Mouse (Mus musculus) small intestine, adult 2 months (tissue): Measurements from ENCODE around the gene Pdxp. TPM values are rescaled to one million over a fixed set of nuclear protein-coding genes. Genes with fewer than 3 reads are reported as not detected.

ENCODE experiments used
- H3K27ac ChIP-seq: fragments of 200-500 bp; 2 replicates; pipeline ENCODE4 v1.5.1; 2012; ENCODE audit warnings: low read depth, low read length, control low read depth, inconsistent platforms; ENCODE audit not compliant: insufficient read depth
- H3K27me3 ChIP-seq: fragments of 200-500 bp; 2 replicates; pipeline ENCODE4 v1.6.1; 2012; ENCODE audit warnings: mild to moderate bottlenecking, moderate library complexity, low read length, inconsistent platforms; ENCODE audit not compliant: control insufficient read depth, insufficient read depth
- H3K36me3 ChIP-seq: fragments of 200-500 bp; 2 replicates; pipeline ENCODE4 v1.6.1; 2012; ENCODE audit warnings: mild to moderate bottlenecking, low read length, control low read depth, inconsistent platforms; ENCODE audit not compliant: control insufficient read depth, insufficient read depth
- H3K4me1 ChIP-seq: fragments of 200-500 bp; 2 replicates; pipeline ENCODE4 v1.6.1; 2012; ENCODE audit warnings: low read length, inconsistent platforms, mixed read lengths; ENCODE audit not compliant: control insufficient read depth, insufficient read depth, insufficient read length
- H3K4me3 ChIP-seq: fragments of 200-500 bp; 2 replicates; pipeline ENCODE4 v1.5.1; 2012; ENCODE audit warnings: low read depth, mild to moderate bottlenecking, control low read depth, inconsistent platforms, low read length, moderate library complexity
- CTCF ChIP-seq: fragments of 200-500 bp; IDR thresholded peaks from 2 replicates; pipeline ENCODE4 v1.5.1; 2012; ENCODE audit warnings: low read depth, mild to moderate bottlenecking, control low read depth, inconsistent platforms, low read length, moderate library complexity, mixed read lengths; ENCODE audit not compliant: insufficient replicate concordance, insufficient read length; ENCODE audit errors: extremely low read depth
- POLR2A ChIP-seq: fragments of 200-500 bp; IDR thresholded peaks from 2 replicates; pipeline ENCODE4 v1.6.1; 2012; ENCODE audit warnings: low read depth, mild to moderate bottlenecking, control low read depth, inconsistent platforms, low read length, moderate library complexity
- WGBS: fragments of 180-500 bp; shearing (Covaris S2); methylation state at CpG from one replicate; pipeline ENCODE4 v1.1.7; 2018; 5-methylcytosine and 5-hydroxymethylcytosine counted together
- polyA plus RNA-seq: library from polyadenylated mRNA; depleted of rRNA; stranded (reverse); fragments of >200 nt; gene quantifications from 2 replicates; pipeline ENCODE4 v1.2.3, GENCODE M21; 2012

Gene Pdxp
- polyA plus RNA-seq, 1 experiment = 4.2 TPM

GRCm38 (mm10) chr15:78923585-78923984, 9.9 kb downstream of the Pdxp start:
- H3K4me1 ChIP-seq = peaks cover 19% of the 10 kb centered on the region
- H3K4me3 ChIP-seq = no peak overlapping the region
- TF ChIP-seq CTCF (no peak), POLR2A (no peak)
- WGBS = 61% methylated on average over 6 of the region's 6 CpGs
- H3K36me3 ChIP-seq = no peaks in the 10 kb centered on the region
- H3K27ac ChIP-seq = no peak overlapping the region
- no peaks in the 10 kb centered on the region for H3K27me3 ChIP-seq

- Histone ChIP-seq H3K4me3 (no peak overlapping the region), H3K27me3 (no peaks in the 10 kb centered on the region), H3K27ac (no peak overlapping the region), H3K4me1 (peaks cover 19% of the 10 kb centered on the region), H3K36me3 (no peaks in the 10 kb centered on the region)
- WGBS = 68% methylated on average over 8 of the region's 8 CpGs
- TF ChIP-seq POLR2A = no peak
- no peak for TF ChIP-seq CTCF
Measured at GRCm38 (mm10) chr15:78925129-78925528, 11.4 kb downstream of the Pdxp start.

DNA sequence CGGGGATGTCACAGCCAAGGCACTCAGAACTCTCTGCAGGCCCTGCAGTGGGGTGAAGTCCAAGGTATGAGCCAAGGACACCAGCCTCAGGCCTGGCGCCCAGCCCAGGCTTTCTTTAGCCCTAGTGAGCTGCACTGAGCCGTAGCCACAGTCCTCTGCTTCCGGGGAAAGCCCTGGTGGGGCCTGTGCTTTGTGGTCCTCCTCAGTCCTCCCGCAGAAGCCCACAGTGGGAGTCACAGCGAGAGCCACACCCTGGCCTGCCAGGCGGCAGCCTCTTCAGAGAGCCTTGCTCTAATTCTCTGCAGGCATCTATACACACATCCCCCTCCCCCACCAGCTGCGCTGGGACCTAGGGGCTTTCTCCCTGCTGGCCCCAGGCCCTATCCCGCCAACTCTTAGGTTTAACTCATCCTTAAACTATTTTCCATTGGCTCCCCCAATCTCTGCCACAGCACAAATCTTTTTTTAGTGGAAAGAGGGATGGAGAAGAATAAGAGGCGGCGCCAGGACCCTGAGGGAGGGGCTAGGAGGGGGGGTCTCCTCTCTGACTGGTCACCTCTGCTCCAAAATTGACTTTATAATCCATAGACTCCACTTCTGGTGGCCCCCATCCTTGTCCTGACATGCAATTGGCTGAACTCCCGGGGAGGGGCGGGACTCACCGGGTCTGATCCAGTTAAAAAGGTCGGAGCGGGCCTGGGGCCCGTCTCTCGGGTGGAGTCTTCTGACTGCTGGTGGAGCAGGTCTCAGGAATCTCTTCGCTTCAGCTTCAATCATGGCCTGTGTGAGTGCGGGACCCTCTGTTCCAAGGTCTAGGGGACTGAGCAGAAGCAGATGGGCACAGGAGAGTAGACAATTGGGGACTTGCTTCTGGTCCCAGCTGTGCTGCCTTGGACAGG, 12.6 kb downstream of the Pdxp start, which contains the start of gene Lgals1:
Gene Lgals1 (plus strand): TSS at position 705 of the 899 bp plus-strand sequence.
- WGBS = 11% methylated on average over 20 of the region's 20 CpGs
- TF ChIP-seq POLR2A (peak; percentile 41; the same call in 1 of the 2 replicates), CTCF (no peak)
- Histone ChIP-seq H3K4me3 (peak within 1 kb of the TSS; percentile 42), H3K4me1 (peaks cover 19% of the 10 kb centered on the region), H3K27me3 (no peaks in the 10 kb centered on the region), H3K27ac (peak within 1 kb of the TSS; percentile 74), H3K36me3 (no peaks in the 10 kb centered on the region)

DNA sequence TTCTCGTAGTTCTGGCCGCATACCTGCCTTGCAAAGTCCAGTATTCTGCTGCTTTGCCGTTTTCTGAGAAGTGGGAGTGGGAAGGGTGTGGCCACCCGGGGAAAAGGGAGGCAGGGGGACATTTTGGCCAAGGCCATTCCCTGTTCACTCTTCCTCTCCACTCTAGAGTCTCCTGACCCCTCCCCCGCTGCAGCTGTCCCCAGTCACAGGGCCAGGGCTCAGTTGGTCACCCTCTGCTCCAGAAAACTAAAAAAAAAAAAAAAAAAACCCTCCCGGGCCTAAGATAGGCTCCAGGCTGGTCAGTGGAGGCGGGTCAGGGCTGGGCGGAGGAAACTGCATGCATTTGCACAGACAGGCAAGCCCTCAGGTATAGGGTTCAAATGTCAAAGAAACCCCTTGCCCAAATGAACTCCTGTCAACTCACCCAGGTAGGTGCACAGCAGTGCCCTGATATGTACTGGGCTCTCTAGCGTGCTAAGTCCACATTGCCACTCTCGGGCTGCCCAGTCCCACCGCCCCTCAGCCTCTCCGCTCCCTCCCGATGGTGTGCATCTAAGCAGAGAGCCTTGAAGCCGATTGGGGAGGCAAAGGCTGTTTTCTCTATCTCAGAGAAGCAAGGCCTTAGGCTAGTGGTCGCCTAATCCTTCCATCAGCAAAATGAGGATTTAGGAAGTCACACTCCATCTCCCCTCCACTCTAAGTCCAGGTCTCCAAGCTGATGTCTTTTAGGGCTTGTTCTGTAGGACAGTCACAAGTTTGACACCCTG, 13.5 kb downstream of the Pdxp start:
- H3K36me3 ChIP-seq = no peaks in the 10 kb centered on the region
- H3K27ac ChIP-seq = peak overlapping the region; percentile 35
- H3K27me3 ChIP-seq = no peaks in the 10 kb centered on the region
- 30% methylated on average over 15 of the region's 15 CpGs for WGBS
- TF ChIP-seq POLR2A (no peak), CTCF (no peak)
- H3K4me3 ChIP-seq = peak overlapping the region; percentile 42
- peaks cover 19% of the 10 kb centered on the region for H3K4me1 ChIP-seq

DNA sequence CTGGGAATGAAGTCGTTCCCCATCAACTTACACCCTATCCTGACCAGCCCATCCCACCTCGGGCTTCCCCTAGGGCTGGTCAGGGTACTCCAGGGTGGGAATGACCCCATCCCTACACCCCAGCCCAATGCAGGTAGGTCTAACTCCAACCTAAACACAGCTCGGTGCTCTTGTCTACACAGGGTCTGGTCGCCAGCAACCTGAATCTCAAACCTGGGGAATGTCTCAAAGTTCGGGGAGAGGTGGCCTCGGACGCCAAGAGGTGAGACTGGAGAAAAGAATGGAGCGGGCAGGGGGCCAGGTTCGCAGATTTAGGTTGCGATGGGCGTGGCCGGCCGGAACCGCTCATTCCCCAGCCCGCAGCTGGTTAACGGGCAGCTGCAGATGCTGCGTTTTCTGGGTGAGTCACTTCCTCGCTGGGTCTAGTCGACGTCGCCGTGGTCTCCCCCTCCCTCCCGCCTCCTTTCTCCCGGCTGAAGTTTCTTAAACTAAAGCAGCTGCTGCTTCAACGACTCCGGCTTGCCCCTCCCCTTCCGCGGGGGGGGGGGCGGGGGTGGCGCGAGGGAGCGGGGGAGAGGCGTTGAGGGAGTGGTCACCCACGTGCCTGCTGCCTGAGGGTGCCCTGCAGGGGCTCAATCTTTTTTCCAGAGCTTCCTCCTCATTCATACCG, 14.2 kb downstream of the Pdxp start:
- Histone ChIP-seq H3K36me3 (no peaks in the 10 kb centered on the region), H3K4me1 (peaks cover 18% of the 10 kb centered on the region), H3K27me3 (no peaks in the 10 kb centered on the region), H3K27ac (peak overlapping the region; percentile 23; the same call in 1 of the 2 replicates), H3K4me3 (peak overlapping the region; percentile 42)
- under 1% methylated on average over 30 of the region's 35 CpGs for WGBS
- TF ChIP-seq CTCF (no peak), POLR2A (no peak)

GRCm38 (mm10) chr15:78928539-78928938, 14.8 kb downstream of the Pdxp start:
- no peak overlapping the region for H3K4me3 ChIP-seq
- peak overlapping the region; percentile 5; the same call in 1 of the 2 replicates for H3K27ac ChIP-seq
- H3K27me3 ChIP-seq = no peaks in the 10 kb centered on the region
- 51% methylated on average over 8 of the region's 8 CpGs for WGBS
- no peaks in the 10 kb centered on the region for H3K36me3 ChIP-seq
- no peak for TF ChIP-seq POLR2A
- TF ChIP-seq CTCF = no peak
- peaks cover 12% of the 10 kb centered on the region for H3K4me1 ChIP-seq

DNA sequence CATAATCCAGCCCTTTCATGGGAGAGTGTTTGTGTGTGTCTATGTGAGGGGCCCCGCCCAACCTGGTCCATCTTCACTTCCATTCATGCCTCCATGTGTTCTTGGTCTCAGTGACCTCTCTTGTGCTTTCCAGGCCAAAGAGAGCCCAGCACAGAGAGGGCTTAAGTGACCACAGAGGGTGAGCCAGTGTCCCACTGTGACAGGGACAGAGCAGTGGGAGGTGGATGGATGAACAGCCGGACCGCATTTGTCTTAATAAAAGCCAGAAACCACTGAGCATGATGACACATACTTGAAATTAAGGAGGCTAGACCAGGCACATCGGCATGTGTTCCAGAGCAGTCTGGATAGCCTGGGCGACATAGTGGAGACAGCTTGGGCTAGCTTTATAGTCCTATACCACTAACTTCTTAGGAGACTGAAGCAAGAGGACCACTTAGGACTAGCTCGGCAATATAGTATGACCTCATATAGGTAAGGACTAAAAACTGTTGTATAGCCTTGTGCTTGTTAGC, 16.5 kb downstream of the Pdxp start:
- TF ChIP-seq POLR2A = no peak
- no peak for TF ChIP-seq CTCF
- no peaks in the 10 kb centered on the region for H3K27me3 ChIP-seq
- H3K4me3 ChIP-seq = no peak overlapping the region
- H3K27ac ChIP-seq = no peak overlapping the region
- H3K36me3 ChIP-seq = no peaks in the 10 kb centered on the region
- 90% methylated on average over 6 of the region's 6 CpGs for WGBS
- H3K4me1 ChIP-seq = peaks cover 9% of the 10 kb centered on the region
